In genomic region chr11:11963587-11963986, GRCm38 (mm10) we compare ENCODE assay signal across 10 mouse cellular contexts.
DNase-seq lines count a peak whose midpoint lies in the region; ATAC-seq and TF ChIP-seq lines count a peak whose summit lies in the region.
"Had no signal": no experiment of that assay in that cellular context is flagged by ENCODE, and none has a peak within 500 bp of the region (broad histone marks: within the 10 kb centered on the region; RNA-seq: fewer than 3 reads in every experiment).

No protein-coding gene starts in this region.

- peak overlapping the region; percentile 15; the same call in 1 of the 2 replicates for H3K27ac ChIP-seq in kidney, embryonic 15.5 days
- peak overlapping the region; percentile 55 for H3K27ac ChIP-seq in embryonic facial prominence, embryonic 13.5 days
- H3K27ac ChIP-seq in liver, embryonic 14.5 days, result peak overlapping the region; percentile 49

- H3K4me2 ChIP-seq in kidney, embryonic 15.5 days, result no peak overlapping the region
- no peak overlapping the region for H3K4me2 ChIP-seq in embryonic facial prominence, embryonic 13.5 days
- H3K4me2 ChIP-seq in liver, embryonic 14.5 days (ENCODE audit: low read depth), result peak overlapping the region; percentile 49

- peak; percentile 47; the same call in 1 of the 2 replicates for ATAC-seq in kidney, embryonic 15.5 days (replicated peaks; ENCODE audit: low FRiP score)
- no peak for ATAC-seq in embryonic facial prominence, embryonic 13.5 days (ENCODE audit: insufficient number of reproducible peaks, insufficient read depth, low FRiP score, low TSS enrichment, low read depth)
- ATAC-seq in liver, embryonic 14.5 days (ENCODE audit: insufficient read depth), result peak; percentile 82

- no peak overlapping the region for H3K4me3 ChIP-seq in kidney, embryonic 15.5 days (replicated peaks)
- H3K4me3 ChIP-seq in embryonic facial prominence, embryonic 13.5 days, result no peak overlapping the region
- H3K4me3 ChIP-seq in liver, embryonic 14.5 days (ENCODE audit: insufficient read depth in 1 of 2, low read depth in 2 of 2, low read length in 2 of 2), result no peak overlapping the region

- no peak overlapping the region for H3K9ac ChIP-seq in kidney, embryonic 15.5 days
- no peak overlapping the region for H3K9ac ChIP-seq in embryonic facial prominence, embryonic 13.5 days
- peak overlapping the region; percentile 45 for H3K9ac ChIP-seq in liver, embryonic 14.5 days (replicated peaks)

- no peak for TF ChIP-seq CTCF in liver, embryonic 14.5 days (IDR thresholded peaks at IDR 0.05; ENCODE audit: low read depth)

- 60% methylated on average over 3 of the region's 3 CpGs for WGBS in kidney, embryonic 15.5 days
- WGBS in embryonic facial prominence, embryonic 13.5 days, result 72% methylated on average over 3 of the region's 3 CpGs
- 1% methylated on average over 3 of the region's 3 CpGs for WGBS in liver, embryonic 14.5 days (ENCODE audit: insufficient replicate concordance)

- DNase-seq in adrenal gland, postnatal 36 days, result peak; percentile 13 to 31
- DNase-seq in adrenal gland, postnatal 25 days, result no peak
- no peak for DNase-seq in kidney, adult 11 months
- peak; percentile 56 to 64 (median 61) for DNase-seq in liver, embryonic 14.5 days (ENCODE audit: low read depth in 3 of 3, low spot score in 3 of 3)
- DNase-seq in thymus, postnatal 25 days, result no peak
- DNase-seq in ovary, postnatal 10 days (ENCODE audit: low spot score), result no peak
- DNase-seq: cerebellum, postnatal 14 days; layer of hippocampus, adult 9-11 months had no signal

- H3K36me3 ChIP-seq in kidney, embryonic 15.5 days, result peaks cover 61% of the 10 kb centered on the region
- peaks cover 46% of the 10 kb centered on the region for H3K36me3 ChIP-seq in embryonic facial prominence, embryonic 13.5 days
- no peaks in the 10 kb centered on the region for H3K36me3 ChIP-seq in liver, embryonic 14.5 days (replicated peaks; ENCODE audit: control insufficient read depth, insufficient read depth, low read depth)

- H3K27me3 ChIP-seq in kidney, embryonic 15.5 days, result no peaks in the 10 kb centered on the region
- H3K27me3 ChIP-seq in embryonic facial prominence, embryonic 13.5 days, result no peaks in the 10 kb centered on the region
- H3K27me3 ChIP-seq in liver, embryonic 14.5 days (ENCODE audit: control insufficient read depth, insufficient read depth, low read length), result no peaks in the 10 kb centered on the region

- no peaks in the 10 kb centered on the region for H3K9me3 ChIP-seq in kidney, embryonic 15.5 days (replicated peaks)
- no peaks in the 10 kb centered on the region for H3K9me3 ChIP-seq in embryonic facial prominence, embryonic 13.5 days
- no peaks in the 10 kb centered on the region for H3K9me3 ChIP-seq in liver, embryonic 14.5 days (ENCODE audit: control insufficient read depth, low read length)

- H3K4me1 ChIP-seq in kidney, embryonic 15.5 days, result peaks cover 28% of the 10 kb centered on the region
- peaks cover 50% of the 10 kb centered on the region for H3K4me1 ChIP-seq in embryonic facial prominence, embryonic 13.5 days
- peaks cover 44 to 55% of the 10 kb centered on the region in 2 experiments for H3K4me1 ChIP-seq in liver, embryonic 14.5 days (replicated peaks; ENCODE audit: control insufficient read depth in 2 of 2, insufficient read depth in 2 of 2, low read length in 1 of 2)

- peak; percentile 62; the same call in 1 of the 2 replicates for TF ChIP-seq EP300 in liver, embryonic 14.5 days (IDR thresholded peaks at IDR 0.05; ENCODE audit: low read depth)

Comparison
In these comparisons a context has a peak if more than half of its experiments do, and no peak if none do; other contexts are left out.
1. DNase-seq: peak in adrenal gland, postnatal 36 days (2 of 2) and liver, embryonic 14.5 days (3 of 3); none in adrenal gland, postnatal 25 days (single experiment), kidney, adult 11 months (single experiment), thymus, postnatal 25 days (single experiment) and ovary, postnatal 10 days (single experiment).
2. Peak in every context shown above with its lines, with median percentiles within 50 percentile points of each other: H3K27ac ChIP-seq.